Comparison of ENCODE assay signal across 15 mouse cellular contexts in genomic region chr6:108401412-108401955, GRCm38 (mm10).
A peak's percentile ranks its signal among the peaks of the same experiment; 100 is the strongest.
DNase-seq lines count a peak whose midpoint lies in the region; ATAC-seq and TF ChIP-seq lines count a peak whose summit lies in the region.
"Had no signal": no experiment of that assay in that cellular context is flagged by ENCODE, and none has a peak within 500 bp of the region (broad histone marks: within the 10 kb centered on the region; RNA-seq: fewer than 3 reads in every experiment).

No protein-coding gene starts in this region.

- WGBS in hindbrain, postnatal 0 days, result 91% methylated on average over 10 of the region's 10 CpGs
- WGBS in hindbrain, embryonic 12.5 days, result 94% methylated on average over 10 of the region's 10 CpGs
- WGBS in midbrain, embryonic 14.5 days, result 94% methylated on average over 10 of the region's 10 CpGs
- WGBS in midbrain, embryonic 11.5 days, result 90% methylated on average over 10 of the region's 10 CpGs

- H3K36me3 ChIP-seq in hindbrain, postnatal 0 days (ENCODE audit: insufficient read depth, low read length), result peaks cover 7% of the 10 kb centered on the region; the same call in 1 of the 2 replicates
- H3K36me3 ChIP-seq in hindbrain, embryonic 12.5 days, result 0 out of 2 replicates have a peak, but pooled peaks cover 4% of the 10 kb centered on the region
- H3K36me3 ChIP-seq in midbrain, embryonic 14.5 days (ENCODE audit: control insufficient read depth, insufficient read depth, low read length), result no peaks in the 10 kb centered on the region
- no peaks in the 10 kb centered on the region for H3K36me3 ChIP-seq in midbrain, embryonic 11.5 days (ENCODE audit: control insufficient read depth, insufficient read depth, low read length)
- H3K36me3 ChIP-seq: neural tube, embryonic 15.5 days had no signal

- no peak overlapping the region for H3K27ac ChIP-seq in hindbrain, postnatal 0 days
- H3K27ac ChIP-seq in hindbrain, embryonic 12.5 days, result no peak overlapping the region
- H3K27ac ChIP-seq in midbrain, embryonic 14.5 days (replicated peaks; ENCODE audit: low read depth, low read length), result no peak overlapping the region
- H3K27ac ChIP-seq in midbrain, embryonic 11.5 days (ENCODE audit: low read depth, low read length), result no peak overlapping the region
- H3K27ac ChIP-seq: embryonic facial prominence, embryonic 10.5 days; limb, embryonic 10.5 days; lung, embryonic 15.5 days; midbrain, embryonic 13.5 days; neural tube, embryonic 15.5 days had no signal

- H3K9me3 ChIP-seq in hindbrain, postnatal 0 days (ENCODE audit: low read length), result no peaks in the 10 kb centered on the region
- H3K9me3 ChIP-seq in hindbrain, embryonic 12.5 days (replicated peaks), result no peaks in the 10 kb centered on the region
- H3K9me3 ChIP-seq in midbrain, embryonic 14.5 days (ENCODE audit: control insufficient read depth, low read length), result no peaks in the 10 kb centered on the region
- H3K9me3 ChIP-seq in midbrain, embryonic 11.5 days (ENCODE audit: control insufficient read depth, low read length), result no peaks in the 10 kb centered on the region
- H3K9me3 ChIP-seq: embryonic facial prominence, embryonic 10.5 days; limb, embryonic 10.5 days; lung, embryonic 15.5 days; midbrain, embryonic 13.5 days; neural tube, embryonic 15.5 days had no signal

- H3K4me1 ChIP-seq in hindbrain, postnatal 0 days (ENCODE audit: insufficient read depth, low read length), result no peaks in the 10 kb centered on the region
- no peaks in the 10 kb centered on the region for H3K4me1 ChIP-seq in hindbrain, embryonic 12.5 days
- H3K4me1 ChIP-seq in midbrain, embryonic 14.5 days (ENCODE audit: control insufficient read depth, insufficient read depth, low read length), result no peaks in the 10 kb centered on the region
- H3K4me1 ChIP-seq in midbrain, embryonic 11.5 days (ENCODE audit: control insufficient read depth, insufficient read depth, low read length), result no peaks in the 10 kb centered on the region
- H3K4me1 ChIP-seq: embryonic facial prominence, embryonic 10.5 days; limb, embryonic 10.5 days; lung, embryonic 15.5 days; midbrain, embryonic 13.5 days; neural tube, embryonic 15.5 days had no signal

- H3K4me3 ChIP-seq in hindbrain, postnatal 0 days (ENCODE audit: low read length), result no peak overlapping the region
- H3K4me3 ChIP-seq in hindbrain, embryonic 12.5 days, result no peak overlapping the region
- H3K4me3 ChIP-seq in midbrain, embryonic 14.5 days (replicated peaks; ENCODE audit: low read depth, low read length), result no peak overlapping the region
- H3K4me3 ChIP-seq in midbrain, embryonic 11.5 days (ENCODE audit: low read depth, low read length), result no peak overlapping the region
- H3K4me3 ChIP-seq: embryonic facial prominence, embryonic 10.5 days; limb, embryonic 10.5 days; lung, embryonic 15.5 days; midbrain, embryonic 13.5 days; neural tube, embryonic 15.5 days had no signal

- H3K27me3 ChIP-seq in hindbrain, postnatal 0 days (ENCODE audit: insufficient read depth, low read length), result no peaks in the 10 kb centered on the region
- H3K27me3 ChIP-seq in hindbrain, embryonic 12.5 days, result no peaks in the 10 kb centered on the region
- H3K27me3 ChIP-seq in midbrain, embryonic 14.5 days (ENCODE audit: control insufficient read depth, insufficient read depth, low read length), result no peaks in the 10 kb centered on the region
- no peaks in the 10 kb centered on the region for H3K27me3 ChIP-seq in midbrain, embryonic 11.5 days (ENCODE audit: control insufficient read depth, insufficient read depth, low read length)
- H3K27me3 ChIP-seq: lung, embryonic 15.5 days; midbrain, embryonic 13.5 days; neural tube, embryonic 15.5 days had no signal

- DNase-seq in hindbrain, postnatal 0 days (ENCODE audit: low spot score), result peak; percentile 55
- peak; percentile 30 for DNase-seq in midbrain, embryonic 14.5 days
- DNase-seq in midbrain, embryonic 11.5 days (ENCODE audit: low spot score, missing footprints), result no peak
- peak; percentile 41 for DNase-seq in brain, embryonic 14.5 days (ENCODE audit: low read depth)
- DNase-seq in embryo, embryonic 9.5 days (ENCODE audit: extremely low spot score), result no peak
- DNase-seq in testis, postnatal 14 days (ENCODE audit: low spot score), result no peak
- DNase-seq: adrenal gland, postnatal 10 days; cerebellum, adult 18-20 months; thymus, postnatal 14 days had no signal

- ATAC-seq in hindbrain, postnatal 0 days, result no peak
- no peak for ATAC-seq in hindbrain, embryonic 12.5 days (ENCODE audit: low FRiP score)
- ATAC-seq in midbrain, embryonic 14.5 days (ENCODE audit: low FRiP score, low TSS enrichment), result no peak
- no peak for ATAC-seq in midbrain, embryonic 11.5 days (ENCODE audit: low FRiP score)
- ATAC-seq: midbrain, embryonic 13.5 days had no signal

- H3K4me2 ChIP-seq in hindbrain, postnatal 0 days (ENCODE audit: low read depth, low read length), result no peak overlapping the region
- no peak overlapping the region for H3K4me2 ChIP-seq in hindbrain, embryonic 12.5 days (replicated peaks)
- no peak overlapping the region for H3K4me2 ChIP-seq in midbrain, embryonic 14.5 days (ENCODE audit: low read length)
- no peak overlapping the region for H3K4me2 ChIP-seq in midbrain, embryonic 11.5 days
- H3K4me2 ChIP-seq: lung, embryonic 15.5 days; midbrain, embryonic 13.5 days; neural tube, embryonic 15.5 days had no signal

- TF ChIP-seq CTCF in hindbrain, postnatal 0 days (IDR thresholded peaks at IDR 0.05; ENCODE audit: low read depth), result peak; percentile 68
- no peak for TF ChIP-seq CTCF in brain, embryonic 14.5 days (IDR thresholded peaks at IDR 0.05; ENCODE audit: borderline replicate concordance, extremely low read depth, insufficient read depth, insufficient read length)

- H3K9ac ChIP-seq in hindbrain, postnatal 0 days (replicated peaks; ENCODE audit: low read length), result no peak overlapping the region
- no peak overlapping the region for H3K9ac ChIP-seq in hindbrain, embryonic 12.5 days
- H3K9ac ChIP-seq in midbrain, embryonic 14.5 days (replicated peaks; ENCODE audit: low read length), result no peak overlapping the region
- H3K9ac ChIP-seq in midbrain, embryonic 11.5 days (ENCODE audit: low read length), result no peak overlapping the region
- H3K9ac ChIP-seq: lung, embryonic 15.5 days; midbrain, embryonic 13.5 days; neural tube, embryonic 15.5 days had no signal

- TF ChIP-seq POLR2A in brain, embryonic 14.5 days (IDR thresholded peaks at IDR 0.05; ENCODE audit: borderline replicate concordance, extremely low read depth, insufficient read depth, insufficient read length, poor library complexity, severe bottlenecking), result no peak

Comparison
In these comparisons a context has a peak if more than half of its experiments do, and no peak if none do; other contexts are left out.
1. DNase-seq: peak in hindbrain, postnatal 0 days (single experiment), midbrain, embryonic 14.5 days (single experiment) and brain, embryonic 14.5 days (single experiment); none in midbrain, embryonic 11.5 days (single experiment), embryo, embryonic 9.5 days (single experiment) and testis, postnatal 14 days (single experiment).